Mouse (Mus musculus): ENCODE measurements around the gene Tmem35b. TPM values are rescaled to one million over a fixed set of nuclear protein-coding genes. Genes with fewer than 3 reads are reported as not detected.

Tmem35b gene
- polyA plus RNA-seq, 1 experiment = 0.14 TPM

- no peaks in the 10 kb centered on the region for H3K79me2 ChIP-seq (ENCODE audit: control insufficient read depth, insufficient read depth)
- H3K36me3 ChIP-seq (ENCODE audit: control insufficient read depth, insufficient read depth) = no peaks in the 10 kb centered on the region
- H3K4me3 ChIP-seq = no peak overlapping the region
- no peaks in the 10 kb centered on the region for H3K27me3 ChIP-seq (ENCODE audit: control insufficient read depth, insufficient read depth, insufficient read length)
- TF ChIP-seq USF1 (IDR thresholded peaks at IDR 0.05; ENCODE audit: low read depth) = no peak
- TF ChIP-seq POLR2A (IDR thresholded peaks at IDR 0.05; ENCODE audit: insufficient read length, low read depth) = no peak
- no peak for TF ChIP-seq TCF12 (IDR thresholded peaks at IDR 0.05; ENCODE audit: insufficient read depth, poor library complexity, severe bottlenecking)
- TF ChIP-seq SRF (IDR thresholded peaks at IDR 0.05; ENCODE audit: control insufficient read depth, insufficient read length, low read depth) = no peak
- TF ChIP-seq CEBPB (IDR thresholded peaks at IDR 0.05; ENCODE audit: insufficient read depth, poor library complexity, severe bottlenecking) = no peak
- TF ChIP-seq MAX (IDR thresholded peaks at IDR 0.05; ENCODE audit: low read depth) = no peak
- TF ChIP-seq MYOD1 (IDR thresholded peaks at IDR 0.05; ENCODE audit: control insufficient read depth in 1 of 3, insufficient read length in 2 of 3, low read depth in 2 of 3) = no peak
- TF ChIP-seq MYOG (IDR thresholded peaks at IDR 0.05; ENCODE audit: control insufficient read depth in 1 of 3, insufficient read depth in 1 of 3, insufficient read length in 2 of 3, low read depth in 2 of 3) = no peak
- no peak for TF ChIP-seq REST (IDR thresholded peaks at IDR 0.05; ENCODE audit: insufficient read depth, insufficient read length)
- no peak for TF ChIP-seq POLR2AphosphoS2 (IDR thresholded peaks at IDR 0.05; ENCODE audit: insufficient read length, low read depth)
- no peak for TF ChIP-seq E2F4 (IDR thresholded peaks at IDR 0.05; ENCODE audit: insufficient read depth)
- H3K4me2 ChIP-seq (ENCODE audit: low read depth) = no peak overlapping the region
- no peak overlapping the region for H3ac ChIP-seq (ENCODE audit: control insufficient read depth, insufficient read length)
Observed at GRCm38 (mm10) chr4:127110570-127110969, 12.9 kb upstream of the Tmem35b start.

GRCm38 (mm10) chr4:127124331-127124730, 840 bp downstream of the Tmem35b start:
- H3K79me2 ChIP-seq (ENCODE audit: control insufficient read depth, insufficient read depth) = no peaks in the 10 kb centered on the region
- H3K4me2 ChIP-seq (ENCODE audit: low read depth) = no peak overlapping the region
- TF ChIP-seq TCF12 (IDR thresholded peaks at IDR 0.05; ENCODE audit: insufficient read depth, poor library complexity, severe bottlenecking) (no peak), MYOD1 (IDR thresholded peaks at IDR 0.05; ENCODE audit: control insufficient read depth in 1 of 3, insufficient read length in 2 of 3, low read depth in 2 of 3) (no peak), SRF (IDR thresholded peaks at IDR 0.05; ENCODE audit: control insufficient read depth, insufficient read length, low read depth) (no peak), CEBPB (IDR thresholded peaks at IDR 0.05; ENCODE audit: insufficient read depth, poor library complexity, severe bottlenecking) (no peak), E2F4 (IDR thresholded peaks at IDR 0.05; ENCODE audit: insufficient read depth) (no peak), POLR2A (IDR thresholded peaks at IDR 0.05; ENCODE audit: insufficient read length, low read depth) (no peak), MYOG (IDR thresholded peaks at IDR 0.05; ENCODE audit: control insufficient read depth in 1 of 3, insufficient read depth in 1 of 3, insufficient read length in 2 of 3, low read depth in 2 of 3) (no peak), TCF3 (IDR thresholded peaks at IDR 0.05; ENCODE audit: insufficient read length, low read depth) (no peak), USF1 (IDR thresholded peaks at IDR 0.05; ENCODE audit: low read depth) (no peak), MAX (IDR thresholded peaks at IDR 0.05; ENCODE audit: low read depth) (no peak), REST (IDR thresholded peaks at IDR 0.05; ENCODE audit: insufficient read depth, insufficient read length) (no peak), POLR2AphosphoS2 (IDR thresholded peaks at IDR 0.05; ENCODE audit: insufficient read length, low read depth) (no peak)
- no peak overlapping the region for H3ac ChIP-seq (ENCODE audit: control insufficient read depth, insufficient read length)
- no peaks in the 10 kb centered on the region for H3K36me3 ChIP-seq (ENCODE audit: control insufficient read depth, insufficient read depth)
- H3K4me3 ChIP-seq = no peak overlapping the region
- no peaks in the 10 kb centered on the region for H3K27me3 ChIP-seq (ENCODE audit: control insufficient read depth, insufficient read depth, insufficient read length)

- H3ac ChIP-seq (ENCODE audit: control insufficient read depth, insufficient read length) = no peak overlapping the region
- H3K4me3 ChIP-seq = no peak overlapping the region
- no peaks in the 10 kb centered on the region for H3K27me3 ChIP-seq (ENCODE audit: control insufficient read depth, insufficient read depth, insufficient read length)
- TF ChIP-seq POLR2AphosphoS2 (IDR thresholded peaks at IDR 0.05; ENCODE audit: insufficient read length, low read depth) (no peak), REST (IDR thresholded peaks at IDR 0.05; ENCODE audit: insufficient read depth, insufficient read length) (no peak), CEBPB (IDR thresholded peaks at IDR 0.05; ENCODE audit: insufficient read depth, poor library complexity, severe bottlenecking) (no peak), MYOD1 (IDR thresholded peaks at IDR 0.05; ENCODE audit: control insufficient read depth in 1 of 3, insufficient read length in 2 of 3, low read depth in 2 of 3) (no peak), POLR2A (IDR thresholded peaks at IDR 0.05; ENCODE audit: insufficient read length, low read depth) (no peak), USF1 (IDR thresholded peaks at IDR 0.05; ENCODE audit: low read depth) (no peak), MYOG (IDR thresholded peaks at IDR 0.05; ENCODE audit: control insufficient read depth in 1 of 3, insufficient read depth in 1 of 3, insufficient read length in 2 of 3, low read depth in 2 of 3) (no peak), TCF3 (IDR thresholded peaks at IDR 0.05; ENCODE audit: insufficient read length, low read depth) (no peak), E2F4 (IDR thresholded peaks at IDR 0.05; ENCODE audit: insufficient read depth) (no peak), TCF12 (IDR thresholded peaks at IDR 0.05; ENCODE audit: insufficient read depth, poor library complexity, severe bottlenecking) (no peak), MAX (IDR thresholded peaks at IDR 0.05; ENCODE audit: low read depth) (no peak), SRF (IDR thresholded peaks at IDR 0.05; ENCODE audit: control insufficient read depth, insufficient read length, low read depth) (no peak)
- H3K36me3 ChIP-seq (ENCODE audit: control insufficient read depth, insufficient read depth) = no peaks in the 10 kb centered on the region
- H3K79me2 ChIP-seq (ENCODE audit: control insufficient read depth, insufficient read depth) = no peaks in the 10 kb centered on the region
- no peak overlapping the region for H3K4me2 ChIP-seq (ENCODE audit: low read depth)
Observed at GRCm38 (mm10) chr4:127125834-127126463, 2.5 kb downstream of the Tmem35b start.

- Histone ChIP-seq H3ac (ENCODE audit: control insufficient read depth, insufficient read length) (no peak overlapping the region), H3K4me3 (no peak overlapping the region), H3K79me2 (ENCODE audit: control insufficient read depth, insufficient read depth) (no peaks in the 10 kb centered on the region), H3K36me3 (ENCODE audit: control insufficient read depth, insufficient read depth) (no peaks in the 10 kb centered on the region), H3K27me3 (ENCODE audit: control insufficient read depth, insufficient read depth, insufficient read length) (no peaks in the 10 kb centered on the region), H3K4me2 (ENCODE audit: low read depth) (no peak overlapping the region)
- no peak for TF ChIP-seq MAX (IDR thresholded peaks at IDR 0.05; ENCODE audit: low read depth)
- no peak for TF ChIP-seq POLR2A (IDR thresholded peaks at IDR 0.05; ENCODE audit: insufficient read length, low read depth)
- TF ChIP-seq E2F4 (IDR thresholded peaks at IDR 0.05; ENCODE audit: insufficient read depth) = no peak
- no peak for TF ChIP-seq POLR2AphosphoS2 (IDR thresholded peaks at IDR 0.05; ENCODE audit: insufficient read length, low read depth)
- TF ChIP-seq TCF12 (IDR thresholded peaks at IDR 0.05; ENCODE audit: insufficient read depth, poor library complexity, severe bottlenecking) = no peak
- no peak for TF ChIP-seq SRF (IDR thresholded peaks at IDR 0.05; ENCODE audit: control insufficient read depth, insufficient read length, low read depth)
- no peak for TF ChIP-seq TCF3 (IDR thresholded peaks at IDR 0.05; ENCODE audit: insufficient read length, low read depth)
- no peak for TF ChIP-seq USF1 (IDR thresholded peaks at IDR 0.05; ENCODE audit: low read depth)
- no peak for TF ChIP-seq MYOD1 (IDR thresholded peaks at IDR 0.05; ENCODE audit: control insufficient read depth in 1 of 3, insufficient read length in 2 of 3, low read depth in 2 of 3)
- no peak for TF ChIP-seq MYOG (IDR thresholded peaks at IDR 0.05; ENCODE audit: control insufficient read depth in 1 of 3, insufficient read depth in 1 of 3, insufficient read length in 2 of 3, low read depth in 2 of 3)
Observed at GRCm38 (mm10) chr4:127134687-127135086, 11.2 kb downstream of the Tmem35b start.

Measured in myocyte (in vitro differentiated cells).